Mouse (Mus musculus) urinary bladder, postnatal 4 days (tissue): ENCODE measurements around the gene Fam129b.

Experiments used
- DNase-seq, 2 experiments: peaks; one replicate each; pipeline ENCODE4 v3.0.0; 2021 to 2022; ENCODE audit warnings: low spot score in 2 of 2

The Fam129b gene

GRCm38 (mm10) chr2:32964659-32965457, 88.9 kb downstream of the Fam129b start:
- no peak for DNase-seq

GRCm38 (mm10) chr2:32965511-32966183, 89.7 kb downstream of the Fam129b start:
- DNase-seq, result no peak

- DNase-seq, result no peak
These were observed 90.3 kb downstream of the Fam129b start for GRCm38 (mm10) chr2:32966184-32966688.

GRCm38 (mm10) chr2:32966689-32967631, 91.0 kb downstream of the Fam129b start:
- peak; percentile 77 to 84 for DNase-seq

- DNase-seq, result no peak
These were observed 92.2 kb downstream of the Fam129b start for GRCm38 (mm10) chr2:32968024-32968614.

- DNase-seq, result no peak
These were observed 93.4 kb downstream of the Fam129b start for GRCm38 (mm10) chr2:32969326-32969725.

- DNase-seq, result no peak
These were observed 95.3 kb downstream of the Fam129b start for GRCm38 (mm10) chr2:32971235-32971634.

GRCm38 (mm10) chr2:32974216-32974615, 98.3 kb downstream of the Fam129b start:
- DNase-seq, result no peak
